Mouse (Mus musculus): ENCODE results near the gene Itga11. TPM values are rescaled to one million over a fixed set of nuclear protein-coding genes. Genes with fewer than 3 reads are reported as not detected.
A peak's percentile ranks its signal among the peaks of the same experiment; 100 is the strongest.

The Itga11 gene
- polyA plus RNA-seq, 1 experiment from 2014 or later, result 0.05 TPM

GRCm38 (mm10) chr9:62744558-62745275 lies 67.1 kb downstream of the Itga11 start:
- peak; percentile 71 for DNase-seq
- H3K4me3 ChIP-seq (ENCODE audit: low read depth, low read length), result no peak overlapping the region
- no peaks in the 10 kb centered on the region for H3K4me1 ChIP-seq (ENCODE audit: insufficient read depth)
- H3K27ac ChIP-seq (ENCODE audit: low read depth), result no peak overlapping the region
- H3K27me3 ChIP-seq (ENCODE audit: insufficient read depth, low read length), result no peaks in the 10 kb centered on the region
- TF ChIP-seq CTCF (IDR thresholded peaks at IDR 0.05; ENCODE audit: low read depth) (peak; percentile 84), EP300 (IDR thresholded peaks at IDR 0.05; ENCODE audit: low read depth) (no peak)
- H3K36me3 ChIP-seq (replicated peaks; ENCODE audit: insufficient read depth, low read length), result no peaks in the 10 kb centered on the region
- WGBS (ENCODE audit: insufficient replicate concordance), result 52% methylated on average over 7 of the region's 7 CpGs
- H3K4me2 ChIP-seq (ENCODE audit: low read depth, low read length), result no peak overlapping the region
- no peaks in the 10 kb centered on the region for H3K9me3 ChIP-seq (ENCODE audit: low read length)
- H3K9ac ChIP-seq (replicated peaks), result no peak overlapping the region
- no peak for ATAC-seq

- TF ChIP-seq EP300 (IDR thresholded peaks at IDR 0.05; ENCODE audit: low read depth) (no peak), CTCF (IDR thresholded peaks at IDR 0.05; ENCODE audit: low read depth) (no peak)
Measured at GRCm38 (mm10) chr9:62746646-62747045, 69.0 kb downstream of the Itga11 start.

GRCm38 (mm10) chr9:62749666-62750065 lies 72.0 kb downstream of the Itga11 start:
- Histone ChIP-seq H3K4me3 (ENCODE audit: low read depth, low read length) (no peak overlapping the region), H3K9me3 (ENCODE audit: low read length) (no peaks in the 10 kb centered on the region), H3K9ac (replicated peaks) (no peak overlapping the region), H3K4me2 (ENCODE audit: low read depth, low read length) (no peak overlapping the region), H3K27ac (ENCODE audit: low read depth) (no peak overlapping the region), H3K27me3 (ENCODE audit: insufficient read depth, low read length) (no peaks in the 10 kb centered on the region), H3K36me3 (replicated peaks; ENCODE audit: insufficient read depth, low read length) (no peaks in the 10 kb centered on the region), H3K4me1 (ENCODE audit: insufficient read depth) (no peaks in the 10 kb centered on the region)
- 66% methylated on average over 6 of the region's 6 CpGs for WGBS (ENCODE audit: insufficient replicate concordance)
- DNase-seq (no peak), ATAC-seq (no peak)
- TF ChIP-seq CTCF (IDR thresholded peaks at IDR 0.05; ENCODE audit: low read depth), result no peak
- no peak for TF ChIP-seq EP300 (IDR thresholded peaks at IDR 0.05; ENCODE audit: low read depth)

More at GRCm38 (mm10) chr9:62746646-62747045, 69.0 kb downstream of the Itga11 start:
- H3K36me3 ChIP-seq (replicated peaks; ENCODE audit: insufficient read depth, low read length), result no peaks in the 10 kb centered on the region
- no peaks in the 10 kb centered on the region for H3K4me1 ChIP-seq (ENCODE audit: insufficient read depth)
- no peak overlapping the region for H3K27ac ChIP-seq (ENCODE audit: low read depth)
- no peaks in the 10 kb centered on the region for H3K27me3 ChIP-seq (ENCODE audit: insufficient read depth, low read length)
- ATAC-seq (no peak), DNase-seq (no peak)
- no peak overlapping the region for H3K4me2 ChIP-seq (ENCODE audit: low read depth, low read length)
- H3K9me3 ChIP-seq (ENCODE audit: low read length), result no peaks in the 10 kb centered on the region
- 68% methylated on average over 6 of the region's 6 CpGs for WGBS (ENCODE audit: insufficient replicate concordance)
- H3K4me3 ChIP-seq (ENCODE audit: low read depth, low read length), result no peak overlapping the region
- no peak overlapping the region for H3K9ac ChIP-seq (replicated peaks)

- no peak overlapping the region for H3K4me2 ChIP-seq (ENCODE audit: low read depth, low read length)
- H3K27me3 ChIP-seq (ENCODE audit: insufficient read depth, low read length), result no peaks in the 10 kb centered on the region
- WGBS (ENCODE audit: insufficient replicate concordance), result 78% methylated on average over 11 of the region's 11 CpGs
- no peak for DNase-seq
- H3K4me1 ChIP-seq (ENCODE audit: insufficient read depth), result no peaks in the 10 kb centered on the region
- H3K4me3 ChIP-seq (ENCODE audit: low read depth, low read length), result no peak overlapping the region
- no peak for ATAC-seq
- no peaks in the 10 kb centered on the region for H3K9me3 ChIP-seq (ENCODE audit: low read length)
- no peaks in the 10 kb centered on the region for H3K36me3 ChIP-seq (replicated peaks; ENCODE audit: insufficient read depth, low read length)
- H3K9ac ChIP-seq (replicated peaks), result no peak overlapping the region
- no peak for TF ChIP-seq EP300 (IDR thresholded peaks at IDR 0.05; ENCODE audit: low read depth)
- TF ChIP-seq CTCF (IDR thresholded peaks at IDR 0.05; ENCODE audit: low read depth), result no peak
- no peak overlapping the region for H3K27ac ChIP-seq (ENCODE audit: low read depth)
Measured at GRCm38 (mm10) chr9:62750381-62750780, 72.8 kb downstream of the Itga11 start.

GRCm38 (mm10) chr9:62758288-62758687 lies 80.7 kb downstream of the Itga11 start:
- H3K9ac ChIP-seq (replicated peaks), result no peak overlapping the region
- WGBS (ENCODE audit: insufficient replicate concordance), result 76% methylated on average over 4 of the region's 4 CpGs
- H3K27me3 ChIP-seq (ENCODE audit: insufficient read depth, low read length), result no peaks in the 10 kb centered on the region
- H3K4me2 ChIP-seq (ENCODE audit: low read depth, low read length), result no peak overlapping the region
- no peak for TF ChIP-seq EP300 (IDR thresholded peaks at IDR 0.05; ENCODE audit: low read depth)
- TF ChIP-seq CTCF (IDR thresholded peaks at IDR 0.05; ENCODE audit: low read depth), result no peak
- H3K9me3 ChIP-seq (ENCODE audit: low read length), result no peaks in the 10 kb centered on the region
- DNase-seq (no peak), ATAC-seq (no peak)
- no peak overlapping the region for H3K4me3 ChIP-seq (ENCODE audit: low read depth, low read length)
- H3K4me1 ChIP-seq (ENCODE audit: insufficient read depth), result no peaks in the 10 kb centered on the region
- H3K36me3 ChIP-seq (replicated peaks; ENCODE audit: insufficient read depth, low read length), result no peaks in the 10 kb centered on the region
- H3K27ac ChIP-seq (ENCODE audit: low read depth), result no peak overlapping the region

GRCm38 (mm10) chr9:62759601-62760000 lies 82.0 kb downstream of the Itga11 start:
- TF ChIP-seq EP300 (IDR thresholded peaks at IDR 0.05; ENCODE audit: low read depth) (no peak), CTCF (IDR thresholded peaks at IDR 0.05; ENCODE audit: low read depth) (peak; percentile 42)
- Histone ChIP-seq H3K36me3 (replicated peaks; ENCODE audit: insufficient read depth, low read length) (no peaks in the 10 kb centered on the region), H3K9ac (replicated peaks) (no peak overlapping the region), H3K27me3 (ENCODE audit: insufficient read depth, low read length) (no peaks in the 10 kb centered on the region), H3K9me3 (ENCODE audit: low read length) (no peaks in the 10 kb centered on the region), H3K4me2 (ENCODE audit: low read depth, low read length) (no peak overlapping the region), H3K4me1 (ENCODE audit: insufficient read depth) (no peaks in the 10 kb centered on the region), H3K4me3 (ENCODE audit: low read depth, low read length) (no peak overlapping the region), H3K27ac (ENCODE audit: low read depth) (no peak overlapping the region)
- DNase-seq (no peak), ATAC-seq (no peak)
- WGBS (ENCODE audit: insufficient replicate concordance), result 54% methylated on average over 3 of the region's 3 CpGs

Measured in liver, postnatal 0 days (tissue).